Mouse (Mus musculus): Measurements from ENCODE around the gene Prkca.

GRCm38 (mm10) chr11:108200679-108201586 lies 142.8 kb downstream of the Prkca start:
- no peak for TF ChIP-seq POLR2A (IDR thresholded peaks at IDR 0.05; ENCODE audit: insufficient read depth, low read depth, low read length)
- no peak for TF ChIP-seq CTCF (IDR thresholded peaks at IDR 0.05; ENCODE audit: insufficient read depth, low read depth, low read length)

Measured in olfactory bulb, adult 2 months (tissue).